Mouse (Mus musculus) ZHBTc4 (cell line): ENCODE results near the gene Ccdc62.

Experiments
- DNase-seq: peaks from one replicate; pipeline ENCODE4 v3.0.0-alpha.2; 2011; ENCODE audit warnings: low read depth, low spot score

The Ccdc62 gene

GRCm38 (mm10) chr5:123935931-123936330 is 5.5 kb downstream of the Ccdc62 start:
- no peak for DNase-seq

- DNase-seq: no peak
Observed at GRCm38 (mm10) chr5:123938479-123938878, 8.0 kb downstream of the Ccdc62 start.

- no peak for DNase-seq
Observed at GRCm38 (mm10) chr5:123946546-123946945, 16.1 kb downstream of the Ccdc62 start.

- DNase-seq: peak; percentile 22
Observed at GRCm38 (mm10) chr5:123947041-123947761, 16.7 kb downstream of the Ccdc62 start.

GRCm38 (mm10) chr5:123952365-123953045 is 22.0 kb downstream of the Ccdc62 start:
- DNase-seq: no peak

GRCm38 (mm10) chr5:123957213-123957612 is 26.7 kb downstream of the Ccdc62 start:
- DNase-seq: no peak

- DNase-seq: no peak
Observed at GRCm38 (mm10) chr5:123959018-123959417, 28.5 kb downstream of the Ccdc62 start.

GRCm38 (mm10) chr5:123960129-123960528 is 29.6 kb downstream of the Ccdc62 start:
- no peak for DNase-seq

- DNase-seq: no peak
Observed at GRCm38 (mm10) chr5:123961046-123961445, 30.6 kb downstream of the Ccdc62 start.

GRCm38 (mm10) chr5:123964208-123964607 is 33.7 kb downstream of the Ccdc62 start:
- DNase-seq: no peak

- no peak for DNase-seq
Observed at GRCm38 (mm10) chr5:123966759-123967158, 36.3 kb downstream of the Ccdc62 start.

GRCm38 (mm10) chr5:123968468-123968867 is 38.0 kb downstream of the Ccdc62 start:
- no peak for DNase-seq

GRCm38 (mm10) chr5:123969216-123969615 is 38.7 kb downstream of the Ccdc62 start:
- DNase-seq: no peak

- no peak for DNase-seq
Observed at GRCm38 (mm10) chr5:123970576-123970975, 40.1 kb downstream of the Ccdc62 start.

- no peak for DNase-seq
Observed at GRCm38 (mm10) chr5:123972453-123972852, 42.0 kb downstream of the Ccdc62 start.

GRCm38 (mm10) chr5:123973299-123974178 is 43.1 kb downstream of the Ccdc62 start, which contains the start of gene Hip1r:
Hip1r (plus strand) TSS chr5:123973628.
- peak; percentile 81 for DNase-seq

GRCm38 (mm10) chr5:123974179-123974485 is 43.7 kb downstream of the Ccdc62 start:
- no peak for DNase-seq

- no peak for DNase-seq
Observed at GRCm38 (mm10) chr5:123974616-123975111, 44.2 kb downstream of the Ccdc62 start.

- DNase-seq: no peak
Observed at GRCm38 (mm10) chr5:123975668-123976180, 45.2 kb downstream of the Ccdc62 start.

GRCm38 (mm10) chr5:123977231-123977630 is 46.8 kb downstream of the Ccdc62 start:
- no peak for DNase-seq

- DNase-seq: no peak
Observed at GRCm38 (mm10) chr5:123978131-123978530, 47.7 kb downstream of the Ccdc62 start.
